Mouse (Mus musculus): ENCODE results near the gene Bex2. TPM values are rescaled to one million over a fixed set of nuclear protein-coding genes. Genes with fewer than 3 reads are reported as not detected.
"Not testable (repeated sequence)": the region's sequence is repeated elsewhere in the genome, so short reads cannot be mapped to it uniquely, and the experiment has no call there.

Gene Bex2
- 15.1 TPM for polyA plus RNA-seq (2012; fragmentation: generic; extraction: Trizol)
- long read RNA-seq, experiment 1, result 0 reads
- long read RNA-seq, experiment 2, result 0 reads

- H3K79me2 ChIP-seq (ENCODE audit: control insufficient read depth, insufficient read depth); H3K79me3 ChIP-seq (ENCODE audit: low read depth); H3K27me3 ChIP-seq (ENCODE audit: control insufficient read depth, insufficient read depth, insufficient read length); H3ac ChIP-seq (ENCODE audit: control insufficient read depth, insufficient read length, low read depth); H3K36me3 ChIP-seq (ENCODE audit: control insufficient read depth, insufficient read depth): not testable (repeated sequence)
- H3K4me3 ChIP-seq (ENCODE audit: insufficient read depth, poor library complexity, severe bottlenecking), result peak within 1 kb of the TSS; percentile 14
Measured at GRCm38 (mm10) chrX:136068020-136068419, at the start of gene Bex2. Gene Bex2, minus strand, starts transcription at chrX:136068236.

- TF ChIP-seq MYOD1 (IDR thresholded peaks at IDR 0.05; ENCODE audit: control insufficient read depth, insufficient read length, low read depth), result no peak
- TF ChIP-seq MAX (IDR thresholded peaks at IDR 0.05), result no peak
- TF ChIP-seq CTCF (IDR thresholded peaks at IDR 0.05; ENCODE audit: control insufficient read depth, insufficient read depth, insufficient read length), result no peak
- no peak for TF ChIP-seq MYOG (IDR thresholded peaks at IDR 0.05; ENCODE audit: control insufficient read depth, extremely low read depth, insufficient read length)
- no peak for TF ChIP-seq USF1 (IDR thresholded peaks at IDR 0.05; ENCODE audit: low read depth)
- TF ChIP-seq CEBPB (IDR thresholded peaks at IDR 0.05; ENCODE audit: low read depth), result no peak
- TF ChIP-seq FOSL1 (IDR thresholded peaks at IDR 0.05; ENCODE audit: insufficient read depth, low read length, poor library complexity, severe bottlenecking), result no peak
- Histone ChIP-seq H3ac (ENCODE audit: control insufficient read depth, insufficient read length, low read depth) (no peak overlapping the region), H3K4me3 (ENCODE audit: insufficient read depth, poor library complexity, severe bottlenecking) (no peak overlapping the region), H3K27me3 (ENCODE audit: control insufficient read depth, insufficient read depth, insufficient read length) (no peaks in the 10 kb centered on the region), H3K36me3 (ENCODE audit: control insufficient read depth, insufficient read depth) (no peaks in the 10 kb centered on the region), H3K79me2 (ENCODE audit: control insufficient read depth, insufficient read depth) (no peaks in the 10 kb centered on the region), H3K79me3 (ENCODE audit: low read depth) (no peaks in the 10 kb centered on the region)
Measured at GRCm38 (mm10) chrX:136115419-136115961, 47.5 kb upstream of the Bex2 start.

GRCm38 (mm10) chrX:136115015-136115414, 47.0 kb upstream of the Bex2 start:
- TF ChIP-seq CEBPB (IDR thresholded peaks at IDR 0.05; ENCODE audit: low read depth), result no peak
- TF ChIP-seq CTCF (IDR thresholded peaks at IDR 0.05; ENCODE audit: control insufficient read depth, insufficient read depth, insufficient read length), result no peak
- no peak for TF ChIP-seq USF1 (IDR thresholded peaks at IDR 0.05; ENCODE audit: low read depth)
- TF ChIP-seq MYOD1 (IDR thresholded peaks at IDR 0.05; ENCODE audit: control insufficient read depth, insufficient read length, low read depth), result no peak
- no peak for TF ChIP-seq MYOG (IDR thresholded peaks at IDR 0.05; ENCODE audit: control insufficient read depth, extremely low read depth, insufficient read length)
- TF ChIP-seq FOSL1 (IDR thresholded peaks at IDR 0.05; ENCODE audit: insufficient read depth, low read length, poor library complexity, severe bottlenecking), result no peak
- no peak for TF ChIP-seq MAX (IDR thresholded peaks at IDR 0.05)
- Histone ChIP-seq H3ac (ENCODE audit: control insufficient read depth, insufficient read length, low read depth) (no peak overlapping the region), H3K79me3 (ENCODE audit: low read depth) (no peaks in the 10 kb centered on the region), H3K27me3 (ENCODE audit: control insufficient read depth, insufficient read depth, insufficient read length) (no peaks in the 10 kb centered on the region), H3K36me3 (ENCODE audit: control insufficient read depth, insufficient read depth) (no peaks in the 10 kb centered on the region), H3K79me2 (ENCODE audit: control insufficient read depth, insufficient read depth) (no peaks in the 10 kb centered on the region), H3K4me3 (ENCODE audit: insufficient read depth, poor library complexity, severe bottlenecking) (no peak overlapping the region)

DNA sequence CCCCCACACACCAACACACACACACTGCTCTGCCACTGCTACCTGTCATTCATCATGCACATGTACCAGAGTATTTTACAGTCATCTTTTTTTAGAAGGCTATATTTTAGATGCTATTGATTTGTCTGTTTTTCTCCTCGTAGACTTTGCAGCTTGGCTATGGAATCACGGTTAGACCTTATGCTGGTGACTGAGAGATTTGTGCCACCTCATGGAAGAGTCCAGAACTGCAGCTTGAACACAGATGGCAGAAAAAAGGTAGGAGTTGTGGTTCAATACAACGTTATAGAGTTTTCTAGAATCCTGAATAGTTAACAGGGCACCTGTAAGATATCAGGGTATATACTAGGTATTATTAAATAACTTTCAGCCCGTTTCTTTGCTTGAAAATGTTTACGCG, 39.9 kb upstream of the Bex2 start:
- Histone ChIP-seq H3K36me3 (ENCODE audit: control insufficient read depth, insufficient read depth) (no peaks in the 10 kb centered on the region), H3K79me3 (ENCODE audit: low read depth) (no peaks in the 10 kb centered on the region), H3ac (ENCODE audit: control insufficient read depth, insufficient read length, low read depth) (no peak overlapping the region), H3K4me3 (ENCODE audit: insufficient read depth, poor library complexity, severe bottlenecking) (no peak overlapping the region), H3K79me2 (ENCODE audit: control insufficient read depth, insufficient read depth) (no peaks in the 10 kb centered on the region), H3K27me3 (ENCODE audit: control insufficient read depth, insufficient read depth, insufficient read length) (no peaks in the 10 kb centered on the region)
- no peak for TF ChIP-seq MAX (IDR thresholded peaks at IDR 0.05)
- TF ChIP-seq MYOG (IDR thresholded peaks at IDR 0.05; ENCODE audit: control insufficient read depth, extremely low read depth, insufficient read length), result no peak
- TF ChIP-seq CEBPB (IDR thresholded peaks at IDR 0.05; ENCODE audit: low read depth), result no peak
- TF ChIP-seq MYOD1 (IDR thresholded peaks at IDR 0.05; ENCODE audit: control insufficient read depth, insufficient read length, low read depth), result no peak
- TF ChIP-seq USF1 (IDR thresholded peaks at IDR 0.05; ENCODE audit: low read depth), result no peak

DNA sequence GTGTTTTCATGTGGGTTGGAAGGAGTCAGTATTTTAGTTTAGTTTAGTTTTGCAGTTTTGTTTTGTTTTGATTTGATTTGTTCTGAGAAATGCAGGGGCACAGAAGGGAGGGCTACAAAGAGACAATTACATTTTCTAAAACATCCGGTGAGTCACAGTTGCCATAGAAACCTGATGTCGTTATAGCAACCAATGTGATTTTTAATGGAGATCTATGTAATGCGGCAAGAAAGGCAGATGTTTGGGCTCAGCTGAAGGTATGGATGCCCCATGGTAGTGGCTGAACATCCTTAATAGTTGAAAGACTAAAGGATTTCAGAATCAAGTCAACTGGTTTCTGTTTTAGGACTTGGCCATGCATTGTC, 36.7 kb upstream of the Bex2 start:
- H3K36me3 ChIP-seq (ENCODE audit: control insufficient read depth, insufficient read depth), result no peaks in the 10 kb centered on the region
- no peak overlapping the region for H3ac ChIP-seq (ENCODE audit: control insufficient read depth, insufficient read length, low read depth)
- no peaks in the 10 kb centered on the region for H3K27me3 ChIP-seq (ENCODE audit: control insufficient read depth, insufficient read depth, insufficient read length)
- TF ChIP-seq MYOG (IDR thresholded peaks at IDR 0.05; ENCODE audit: control insufficient read depth, extremely low read depth, insufficient read length) (no peak), MYOD1 (IDR thresholded peaks at IDR 0.05; ENCODE audit: control insufficient read depth, insufficient read length, low read depth) (no peak), CTCF (IDR thresholded peaks at IDR 0.05; ENCODE audit: control insufficient read depth, insufficient read depth, insufficient read length) (no peak), USF1 (IDR thresholded peaks at IDR 0.05; ENCODE audit: low read depth) (no peak), CEBPB (IDR thresholded peaks at IDR 0.05; ENCODE audit: low read depth) (no peak), FOSL1 (IDR thresholded peaks at IDR 0.05; ENCODE audit: insufficient read depth, low read length, poor library complexity, severe bottlenecking) (no peak), MAX (IDR thresholded peaks at IDR 0.05) (no peak)
- no peak overlapping the region for H3K4me3 ChIP-seq (ENCODE audit: insufficient read depth, poor library complexity, severe bottlenecking)
- no peaks in the 10 kb centered on the region for H3K79me2 ChIP-seq (ENCODE audit: control insufficient read depth, insufficient read depth)
- no peaks in the 10 kb centered on the region for H3K79me3 ChIP-seq (ENCODE audit: low read depth)

- Histone ChIP-seq H3K4me3 (ENCODE audit: insufficient read depth, poor library complexity, severe bottlenecking) (no peak overlapping the region), H3ac (ENCODE audit: control insufficient read depth, insufficient read length, low read depth) (no peak overlapping the region), H3K36me3 (ENCODE audit: control insufficient read depth, insufficient read depth) (no peaks in the 10 kb centered on the region), H3K27me3 (ENCODE audit: control insufficient read depth, insufficient read depth, insufficient read length) (no peaks in the 10 kb centered on the region), H3K79me3 (ENCODE audit: low read depth) (no peaks in the 10 kb centered on the region), H3K79me2 (ENCODE audit: control insufficient read depth, insufficient read depth) (no peaks in the 10 kb centered on the region)
- TF ChIP-seq MYOG (IDR thresholded peaks at IDR 0.05; ENCODE audit: control insufficient read depth, extremely low read depth, insufficient read length) (no peak), USF1 (IDR thresholded peaks at IDR 0.05; ENCODE audit: low read depth) (no peak), FOSL1 (IDR thresholded peaks at IDR 0.05; ENCODE audit: insufficient read depth, low read length, poor library complexity, severe bottlenecking) (no peak), CEBPB (IDR thresholded peaks at IDR 0.05; ENCODE audit: low read depth) (no peak), CTCF (IDR thresholded peaks at IDR 0.05; ENCODE audit: control insufficient read depth, insufficient read depth, insufficient read length) (no peak), MYOD1 (IDR thresholded peaks at IDR 0.05; ENCODE audit: control insufficient read depth, insufficient read length, low read depth) (no peak), MAX (IDR thresholded peaks at IDR 0.05) (no peak)
Measured at GRCm38 (mm10) chrX:136104046-136104723, 36.1 kb upstream of the Bex2 start.
